Mouse (Mus musculus): ENCODE measurements around the gene Sorbs2. TPM values are rescaled to one million over a fixed set of nuclear protein-coding genes. Genes with fewer than 3 reads are reported as not detected.
A peak's percentile ranks its signal among the peaks of the same experiment; 100 is the strongest.

The Sorbs2 gene
- polyA plus RNA-seq (2014; fragmentation: Nextera tagmentation; extraction: Ambion mirVana): 72.8 and 78.0 TPM in 2 replicates

DNA sequence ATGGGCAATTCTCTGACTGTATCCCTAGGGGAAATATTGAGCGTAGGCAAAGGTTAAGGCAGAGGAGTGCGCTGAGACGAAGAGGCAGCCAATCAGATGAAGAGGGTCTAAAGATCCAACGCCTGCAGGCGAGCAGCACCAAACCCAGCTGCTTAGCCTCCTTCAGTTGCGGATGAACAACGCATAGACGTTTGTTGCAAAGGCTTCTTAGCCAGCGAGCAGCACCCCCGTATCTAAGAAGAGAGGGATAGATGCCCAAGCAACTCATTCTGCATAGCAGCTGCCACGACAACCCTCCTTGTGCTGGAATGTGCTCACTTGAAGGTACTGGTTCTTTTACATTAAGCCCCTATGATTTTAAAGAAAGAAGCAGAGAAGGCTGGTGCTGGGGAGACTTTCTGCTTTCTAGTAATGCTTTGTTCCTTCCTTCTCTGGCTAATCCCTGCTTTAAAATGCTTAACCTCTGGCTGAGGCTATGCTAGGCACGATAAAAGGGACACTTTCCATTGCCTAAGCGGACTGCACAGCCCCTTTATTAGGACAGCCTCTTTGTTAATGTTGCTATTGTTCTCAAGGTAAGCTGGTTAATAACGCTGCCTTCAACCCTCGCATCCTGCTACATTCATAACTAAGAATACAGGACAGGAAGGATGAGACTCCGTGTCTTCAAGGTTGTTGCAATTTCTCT, at the start of gene Sorbs2:
Sorbs2 (plus strand) TSS at position 155 of the 688 bp plus-strand sequence.
- Histone ChIP-seq H3K27me3 (replicated peaks; ENCODE audit: control insufficient read depth, insufficient read depth, low read length) (no peaks in the 10 kb centered on the region), H3K4me3 (ENCODE audit: low read depth, low read length) (peak within 1 kb of the TSS; percentile 45), H3K4me1 (ENCODE audit: control insufficient read depth, insufficient read depth, low read length) (peaks cover 15% of the 10 kb centered on the region), H3K27ac (ENCODE audit: low read depth, low read length) (peak within 1 kb of the TSS; percentile 90), H3K4me2 (ENCODE audit: low read length) (peak within 1 kb of the TSS; percentile 51), H3K9me3 (replicated peaks; ENCODE audit: control insufficient read depth, low read length) (no peaks in the 10 kb centered on the region), H3K9ac (ENCODE audit: low read length) (peak within 1 kb of the TSS; percentile 72), H3K36me3 (ENCODE audit: control insufficient read depth, insufficient read depth, low read length) (no peaks in the 10 kb centered on the region)
- DNase-seq (ENCODE audit: low spot score) (peak; percentile 85), ATAC-seq (peak; percentile 93)
- WGBS: 2% methylated on average over 16 of the region's 16 CpGs

DNA sequence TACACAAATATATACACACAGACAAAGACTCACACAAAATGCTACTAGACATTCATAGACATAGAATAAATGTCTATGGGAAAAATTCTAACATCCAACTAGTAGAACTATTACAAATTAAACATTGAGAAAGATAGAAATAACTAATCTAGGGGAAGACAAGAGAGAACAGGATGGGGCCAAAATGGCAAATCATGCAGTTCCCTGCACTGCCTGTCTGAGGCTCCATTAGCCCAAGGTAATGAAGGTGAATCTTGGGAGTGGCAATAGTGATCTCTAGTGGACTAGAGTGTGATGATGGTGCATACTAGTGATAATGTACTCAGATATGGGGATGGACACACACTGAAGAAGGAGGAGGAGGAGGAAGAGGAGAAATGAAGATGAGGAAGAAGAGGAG, 49.7 kb upstream of the Sorbs2 start:
- ATAC-seq: no peak
- Histone ChIP-seq H3K27me3 (replicated peaks; ENCODE audit: control insufficient read depth, insufficient read depth, low read length) (no peaks in the 10 kb centered on the region), H3K27ac (ENCODE audit: low read depth, low read length) (no peak overlapping the region), H3K4me3 (ENCODE audit: low read depth, low read length) (no peak overlapping the region), H3K4me1 (ENCODE audit: control insufficient read depth, insufficient read depth, low read length) (no peaks in the 10 kb centered on the region), H3K9me3 (replicated peaks; ENCODE audit: control insufficient read depth, low read length) (no peaks in the 10 kb centered on the region), H3K9ac (ENCODE audit: low read length) (no peak overlapping the region), H3K4me2 (ENCODE audit: low read length) (no peak overlapping the region), H3K36me3 (ENCODE audit: control insufficient read depth, insufficient read depth, low read length) (no peaks in the 10 kb centered on the region)
- DNase-seq (ENCODE audit: low spot score): no peak

DNA sequence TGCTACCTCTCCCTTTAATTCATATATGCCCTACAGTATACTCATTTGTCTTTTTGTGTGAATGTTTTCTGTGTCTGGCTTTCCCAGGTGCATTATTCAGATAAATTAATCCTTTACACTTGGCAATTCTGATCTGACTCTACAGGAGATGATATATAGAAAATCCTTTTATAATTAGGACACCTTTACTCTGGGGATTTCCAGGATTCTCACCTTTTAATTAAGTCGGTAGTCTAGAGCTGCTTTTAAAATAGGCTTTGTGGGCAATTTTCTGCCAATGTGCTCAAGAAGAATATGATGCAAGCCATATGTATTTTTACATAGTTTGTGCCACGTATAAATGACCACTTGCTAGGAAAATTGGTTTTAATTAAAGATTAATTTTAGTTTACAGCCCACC, 38.6 kb upstream of the Sorbs2 start:
- Histone ChIP-seq H3K4me2 (ENCODE audit: low read length) (no peak overlapping the region), H3K27me3 (replicated peaks; ENCODE audit: control insufficient read depth, insufficient read depth, low read length) (no peaks in the 10 kb centered on the region), H3K9me3 (replicated peaks; ENCODE audit: control insufficient read depth, low read length) (no peaks in the 10 kb centered on the region), H3K9ac (ENCODE audit: low read length) (no peak overlapping the region), H3K27ac (ENCODE audit: low read depth, low read length) (no peak overlapping the region), H3K4me3 (ENCODE audit: low read depth, low read length) (no peak overlapping the region), H3K4me1 (ENCODE audit: control insufficient read depth, insufficient read depth, low read length) (peaks cover 2% of the 10 kb centered on the region; the same call in 1 of the 2 replicates), H3K36me3 (ENCODE audit: control insufficient read depth, insufficient read depth, low read length) (no peaks in the 10 kb centered on the region)
- WGBS: 24% methylated on average over 2 of the region's 2 CpGs
- peak; percentile 39 for DNase-seq (ENCODE audit: low spot score)
- ATAC-seq: peak; percentile 16; the same call in 1 of the 2 replicates

DNA sequence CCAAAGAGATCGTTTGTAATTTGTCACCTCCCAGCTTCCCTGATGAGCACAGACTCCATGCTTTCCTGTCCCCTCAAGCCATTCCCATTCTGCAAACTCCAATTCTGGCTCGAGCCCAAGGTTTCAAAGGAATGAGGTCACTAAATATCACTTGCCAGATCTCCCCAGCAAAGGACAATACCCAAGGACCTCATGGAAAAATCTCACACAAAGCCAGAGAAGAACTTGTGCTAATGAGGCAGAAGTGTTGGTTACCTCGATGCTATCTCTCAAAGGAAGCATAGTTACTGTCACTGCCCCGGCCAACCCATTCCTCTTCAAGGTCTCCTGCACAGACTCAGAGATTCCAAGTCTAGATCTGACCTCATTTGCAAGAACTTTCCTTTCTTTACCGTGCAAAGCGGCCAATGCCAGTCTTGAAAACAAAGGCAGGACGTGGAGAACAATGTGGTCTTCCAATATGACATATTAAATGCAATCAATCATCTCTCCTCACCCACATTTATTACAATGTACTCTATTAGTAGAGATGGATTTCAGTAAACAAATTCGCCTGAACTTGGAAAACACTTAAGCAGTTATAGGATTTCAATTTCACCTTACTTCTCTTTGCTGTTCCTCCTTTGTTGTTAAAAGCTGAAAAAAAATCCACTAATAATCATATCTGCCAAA, 37.9 kb upstream of the Sorbs2 start:
- Histone ChIP-seq H3K4me3 (ENCODE audit: low read depth, low read length) (no peak overlapping the region), H3K27ac (ENCODE audit: low read depth, low read length) (peak overlapping the region; percentile 34; the same call in 1 of the 2 replicates), H3K27me3 (replicated peaks; ENCODE audit: control insufficient read depth, insufficient read depth, low read length) (no peaks in the 10 kb centered on the region), H3K4me1 (ENCODE audit: control insufficient read depth, insufficient read depth, low read length) (peaks cover 2% of the 10 kb centered on the region; the same call in 1 of the 2 replicates), H3K9me3 (replicated peaks; ENCODE audit: control insufficient read depth, low read length) (no peaks in the 10 kb centered on the region), H3K4me2 (ENCODE audit: low read length) (no peak overlapping the region), H3K9ac (ENCODE audit: low read length) (no peak overlapping the region), H3K36me3 (ENCODE audit: control insufficient read depth, insufficient read depth, low read length) (no peaks in the 10 kb centered on the region)
- ATAC-seq (peak; percentile 88), DNase-seq (ENCODE audit: low spot score) (peak; percentile 76)
- 30% methylated on average over 8 of the region's 8 CpGs for WGBS

DNA sequence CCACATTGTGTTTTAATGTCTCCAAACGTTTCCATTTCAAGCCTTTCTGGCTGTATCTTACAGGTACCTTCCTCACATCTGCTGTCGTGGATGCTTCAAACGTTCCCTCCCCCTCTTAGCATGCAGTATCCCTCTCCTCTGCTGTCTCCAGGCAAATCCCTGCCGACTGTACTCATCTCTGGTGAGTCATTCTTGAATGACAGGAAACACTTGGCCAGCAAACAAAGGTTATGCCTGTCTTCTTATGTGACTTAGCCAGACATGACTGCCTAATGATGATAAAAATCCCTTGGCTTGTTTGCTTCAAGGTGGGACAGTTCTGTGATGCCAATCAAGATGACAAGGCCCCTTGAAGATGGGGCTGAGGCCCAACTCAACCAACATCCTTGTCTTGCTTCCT, 26.7 kb upstream of the Sorbs2 start:
- no peaks in the 10 kb centered on the region for H3K9me3 ChIP-seq (replicated peaks; ENCODE audit: control insufficient read depth, low read length)
- no peak overlapping the region for H3K9ac ChIP-seq (ENCODE audit: low read length)
- DNase-seq (ENCODE audit: low spot score): no peak
- WGBS: 82% methylated on average over 4 of the region's 4 CpGs
- H3K4me2 ChIP-seq (ENCODE audit: low read length): no peak overlapping the region
- H3K4me3 ChIP-seq (ENCODE audit: low read depth, low read length): no peak overlapping the region
- H3K27me3 ChIP-seq (replicated peaks; ENCODE audit: control insufficient read depth, insufficient read depth, low read length): no peaks in the 10 kb centered on the region
- H3K4me1 ChIP-seq (ENCODE audit: control insufficient read depth, insufficient read depth, low read length): no peaks in the 10 kb centered on the region
- H3K27ac ChIP-seq (ENCODE audit: low read depth, low read length): no peak overlapping the region
- H3K36me3 ChIP-seq (ENCODE audit: control insufficient read depth, insufficient read depth, low read length): no peaks in the 10 kb centered on the region
- ATAC-seq: no peak

DNA sequence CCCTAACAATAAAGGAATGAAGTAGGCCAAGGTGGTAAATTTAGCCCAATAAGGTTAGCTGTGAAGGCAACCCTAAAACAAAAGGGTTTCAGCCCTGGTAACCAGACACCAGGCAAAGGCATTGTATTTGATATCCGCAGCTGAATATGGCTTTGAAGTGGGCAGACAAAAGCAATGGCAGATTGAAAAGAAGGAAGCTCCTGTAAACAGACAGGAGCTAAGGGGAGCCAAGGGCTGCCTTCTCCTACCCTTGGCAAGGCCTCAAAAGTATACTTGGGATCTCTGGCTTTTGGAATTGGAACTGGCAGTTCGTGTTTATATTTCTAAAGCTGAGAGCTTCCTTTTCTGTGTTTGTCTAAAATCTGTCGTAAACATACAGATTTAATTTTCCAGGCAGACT, 21.3 kb upstream of the Sorbs2 start:
- DNase-seq (ENCODE audit: low spot score) (peak; percentile 58), ATAC-seq (peak; percentile 44; the same call in 1 of the 2 replicates)
- 60% methylated on average over 3 of the region's 3 CpGs for WGBS

DNA sequence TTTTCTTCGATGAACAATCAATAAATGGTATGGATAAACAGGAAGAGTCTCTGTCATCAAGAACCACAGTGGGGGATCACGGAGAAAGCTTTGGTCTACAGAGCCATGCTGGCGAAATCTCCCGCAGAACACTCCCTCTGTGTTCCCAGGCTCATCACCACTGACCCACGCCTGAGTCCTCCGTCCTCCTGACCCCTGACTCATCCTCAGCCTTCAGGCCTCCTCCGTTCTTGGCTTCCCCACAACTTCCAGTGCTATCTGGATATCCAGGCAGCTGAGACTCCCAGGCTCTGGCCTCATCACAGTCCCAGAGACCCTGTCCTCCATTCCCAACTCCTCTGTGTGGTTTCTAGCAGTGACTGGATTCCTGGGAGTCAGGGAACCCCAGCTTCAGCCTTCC, 3.6 kb upstream of the Sorbs2 start:
- Histone ChIP-seq H3K9ac (ENCODE audit: low read length) (no peak overlapping the region), H3K4me3 (ENCODE audit: low read depth, low read length) (no peak overlapping the region), H3K27ac (ENCODE audit: low read depth, low read length) (no peak overlapping the region), H3K4me1 (ENCODE audit: control insufficient read depth, insufficient read depth, low read length) (peaks cover 5% of the 10 kb centered on the region; the same call in 1 of the 2 replicates), H3K9me3 (replicated peaks; ENCODE audit: control insufficient read depth, low read length) (no peaks in the 10 kb centered on the region), H3K36me3 (ENCODE audit: control insufficient read depth, insufficient read depth, low read length) (no peaks in the 10 kb centered on the region), H3K4me2 (ENCODE audit: low read length) (no peak overlapping the region), H3K27me3 (replicated peaks; ENCODE audit: control insufficient read depth, insufficient read depth, low read length) (no peaks in the 10 kb centered on the region)
- DNase-seq (ENCODE audit: low spot score) (no peak), ATAC-seq (no peak)
- 91% methylated on average over 7 of the region's 7 CpGs for WGBS

More for the DNA sequence above, 21.3 kb upstream of the Sorbs2 start:
- Histone ChIP-seq H3K9ac (ENCODE audit: low read length) (no peak overlapping the region), H3K4me2 (ENCODE audit: low read length) (no peak overlapping the region), H3K4me1 (ENCODE audit: control insufficient read depth, insufficient read depth, low read length) (0 out of 2 replicates have a peak, but pooled peaks cover 2% of the 10 kb centered on the region), H3K27me3 (replicated peaks; ENCODE audit: control insufficient read depth, insufficient read depth, low read length) (no peaks in the 10 kb centered on the region), H3K9me3 (replicated peaks; ENCODE audit: control insufficient read depth, low read length) (no peaks in the 10 kb centered on the region), H3K4me3 (ENCODE audit: low read depth, low read length) (no peak overlapping the region), H3K27ac (ENCODE audit: low read depth, low read length) (no peak overlapping the region), H3K36me3 (ENCODE audit: control insufficient read depth, insufficient read depth, low read length) (no peaks in the 10 kb centered on the region)

DNA sequence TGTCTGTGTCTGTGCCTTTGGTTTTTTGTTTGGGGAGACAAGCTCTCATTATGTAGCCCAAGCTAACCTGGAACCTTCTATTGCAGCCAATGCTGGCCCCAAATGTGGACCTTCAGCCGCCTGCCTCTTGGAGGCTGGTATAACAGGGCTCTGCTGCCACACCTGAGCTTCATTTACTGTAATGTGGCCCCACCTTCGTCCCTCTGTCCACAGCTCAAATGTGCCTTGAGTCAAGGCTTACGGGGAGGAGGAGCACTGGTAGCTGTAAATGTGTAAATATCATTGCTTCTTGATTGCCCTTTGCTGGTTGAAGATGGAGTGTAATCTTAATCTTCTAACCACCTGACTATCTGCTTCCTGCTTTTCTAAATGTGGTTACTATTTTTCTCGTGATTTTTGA, 1.2 kb upstream of the Sorbs2 start:
- no peak overlapping the region for H3K27ac ChIP-seq (ENCODE audit: low read depth, low read length)
- no peak overlapping the region for H3K9ac ChIP-seq (ENCODE audit: low read length)
- H3K4me1 ChIP-seq (ENCODE audit: control insufficient read depth, insufficient read depth, low read length): peaks cover 15% of the 10 kb centered on the region
- no peak for DNase-seq (ENCODE audit: low spot score)
- no peak overlapping the region for H3K4me2 ChIP-seq (ENCODE audit: low read length)
- no peak overlapping the region for H3K4me3 ChIP-seq (ENCODE audit: low read depth, low read length)
- H3K36me3 ChIP-seq (ENCODE audit: control insufficient read depth, insufficient read depth, low read length): no peaks in the 10 kb centered on the region
- WGBS: 92% methylated on average over 4 of the region's 4 CpGs
- H3K27me3 ChIP-seq (replicated peaks; ENCODE audit: control insufficient read depth, insufficient read depth, low read length): no peaks in the 10 kb centered on the region
- no peaks in the 10 kb centered on the region for H3K9me3 ChIP-seq (replicated peaks; ENCODE audit: control insufficient read depth, low read length)
- no peak for ATAC-seq

DNA sequence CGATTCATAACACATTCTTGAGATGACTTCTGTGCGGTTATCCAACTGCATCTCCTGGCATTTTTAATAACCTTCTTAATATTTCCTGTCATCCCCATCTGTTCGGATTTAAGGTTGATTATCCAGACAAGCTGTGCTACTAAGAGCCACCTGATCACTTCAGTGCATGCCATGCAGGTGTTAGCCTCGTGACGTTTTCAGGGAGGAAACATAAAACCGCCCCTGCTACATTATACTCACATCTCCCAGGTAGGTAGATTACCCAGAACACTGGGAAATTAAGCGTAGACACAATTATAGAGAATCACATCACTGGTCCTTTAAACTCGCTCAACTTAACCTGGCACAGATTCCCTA, 333 bp upstream of the Sorbs2 start:
- Histone ChIP-seq H3K9me3 (replicated peaks; ENCODE audit: control insufficient read depth, low read length) (no peaks in the 10 kb centered on the region), H3K27ac (ENCODE audit: low read depth, low read length) (peak overlapping the region; percentile 90), H3K27me3 (replicated peaks; ENCODE audit: control insufficient read depth, insufficient read depth, low read length) (no peaks in the 10 kb centered on the region), H3K4me2 (ENCODE audit: low read length) (peak overlapping the region; percentile 51), H3K9ac (ENCODE audit: low read length) (peak overlapping the region; percentile 72), H3K4me3 (ENCODE audit: low read depth, low read length) (peak overlapping the region; percentile 45), H3K4me1 (ENCODE audit: control insufficient read depth, insufficient read depth, low read length) (peaks cover 15% of the 10 kb centered on the region), H3K36me3 (ENCODE audit: control insufficient read depth, insufficient read depth, low read length) (no peaks in the 10 kb centered on the region)
- ATAC-seq (peak; percentile 54), DNase-seq (ENCODE audit: low spot score) (no peak)
- WGBS: 33% methylated on average over 8 of the region's 8 CpGs
